In genomic region chr7:49778904-49779615, GRCm38 (mm10) we compare ENCODE assay signal across 8 mouse cellular contexts. TPM values are rescaled to one million over a fixed set of nuclear protein-coding genes. Genes with fewer than 3 reads are reported as not detected.
DNase-seq lines count a peak whose midpoint lies in the region; ATAC-seq and TF ChIP-seq lines count a peak whose summit lies in the region.

No protein-coding gene starts in this region.

- H3K4me2 ChIP-seq in hindbrain, embryonic 11.5 days (replicated peaks; ENCODE audit: low read depth, low read length) = peak overlapping the region; percentile 90
- peak overlapping the region; percentile 87 for H3K4me2 ChIP-seq in liver, embryonic 11.5 days
- H3K4me2 ChIP-seq in neural tube, embryonic 15.5 days = peak overlapping the region; percentile 76

- peak; percentile 29 for DNase-seq in thymus, adult 2 months
- no peak for DNase-seq in thymus, postnatal 0 days (ENCODE audit: low spot score)
- DNase-seq in hindbrain, embryonic 11.5 days (ENCODE audit: low spot score) = no peak
- DNase-seq in liver, embryonic 11.5 days (ENCODE audit: low spot score) = no peak
- no peak for DNase-seq in adrenal gland, adult (ENCODE audit: inconsistent age in 2 of 2, low spot score in 1 of 2)

- H3K4me1 ChIP-seq in erythroblast, embryonic 14.5 days (ENCODE audit: control insufficient read depth) = peaks cover 31% of the 10 kb centered on the region
- H3K4me1 ChIP-seq in thymus, adult 2 months (replicated peaks; ENCODE audit: control insufficient read depth, insufficient read depth, low read length) = peaks cover 5% of the 10 kb centered on the region
- no peaks in the 10 kb centered on the region for H3K4me1 ChIP-seq in hindbrain, embryonic 11.5 days (replicated peaks; ENCODE audit: control insufficient read depth, insufficient read depth, low read length)
- peaks cover 13% of the 10 kb centered on the region for H3K4me1 ChIP-seq in liver, embryonic 11.5 days (replicated peaks; ENCODE audit: control insufficient read depth, insufficient read depth, low read length)
- peaks cover 18% of the 10 kb centered on the region for H3K4me1 ChIP-seq in neural tube, embryonic 15.5 days

- ATAC-seq in erythroblast, adult 5-6 weeks (replicated peaks; ENCODE audit: low FRiP score, poor library complexity, severe bottlenecking) = no peak
- ATAC-seq in hindbrain, embryonic 11.5 days (ENCODE audit: low FRiP score) = 0 out of 2 replicates have a peak, but pooled peaks have one; percentile 2
- no peak for ATAC-seq in liver, embryonic 11.5 days (replicated peaks; ENCODE audit: low FRiP score)
- ATAC-seq in neural tube, embryonic 15.5 days (ENCODE audit: low FRiP score) = peak; percentile 30

- H3K9ac ChIP-seq in hindbrain, embryonic 11.5 days (ENCODE audit: low read depth, low read length) = peak overlapping the region; percentile 68
- H3K9ac ChIP-seq in liver, embryonic 11.5 days (ENCODE audit: low read depth, low read length) = peak overlapping the region; percentile 98
- peak overlapping the region; percentile 67 for H3K9ac ChIP-seq in neural tube, embryonic 15.5 days (replicated peaks)

- peak overlapping the region; percentile 85 for H3K4me3 ChIP-seq in erythroblast, embryonic 14.5 days (replicated peaks)
- peak overlapping the region; percentile 69; the same call in 1 of the 2 replicates for H3K4me3 ChIP-seq in thymus, adult 2 months (ENCODE audit: control insufficient read depth, insufficient read depth, low read length)
- peak overlapping the region; percentile 76 for H3K4me3 ChIP-seq in hindbrain, embryonic 11.5 days (ENCODE audit: low read depth, low read length)
- peak overlapping the region; percentile 78 for H3K4me3 ChIP-seq in liver, embryonic 11.5 days (ENCODE audit: low read depth, low read length)
- peak overlapping the region; percentile 69 for H3K4me3 ChIP-seq in neural tube, embryonic 15.5 days (replicated peaks)

- H3K9me3 ChIP-seq in erythroblast, embryonic 14.5 days (ENCODE audit: control insufficient read depth, low read length) = no peaks in the 10 kb centered on the region
- H3K9me3 ChIP-seq in hindbrain, embryonic 11.5 days (ENCODE audit: control insufficient read depth, low read length) = no peaks in the 10 kb centered on the region
- no peaks in the 10 kb centered on the region for H3K9me3 ChIP-seq in liver, embryonic 11.5 days (ENCODE audit: control insufficient read depth, low read length)
- H3K9me3 ChIP-seq in neural tube, embryonic 15.5 days (replicated peaks) = no peaks in the 10 kb centered on the region

- H3K27ac ChIP-seq in thymus, adult 2 months (ENCODE audit: control insufficient read depth, insufficient read depth, low read length) = no peak overlapping the region
- no peak overlapping the region for H3K27ac ChIP-seq in hindbrain, embryonic 11.5 days (ENCODE audit: low read depth, low read length)
- no peak overlapping the region for H3K27ac ChIP-seq in liver, embryonic 11.5 days (ENCODE audit: low read depth, low read length)
- peak overlapping the region; percentile 91 for H3K27ac ChIP-seq in neural tube, embryonic 15.5 days (replicated peaks)

- 55% methylated on average over 12 of the region's 12 CpGs for WGBS in thymus, adult 2 months
- 76% methylated on average over 12 of the region's 12 CpGs for WGBS in hindbrain, embryonic 11.5 days
- 68% methylated on average over 12 of the region's 12 CpGs for WGBS in liver, embryonic 11.5 days
- WGBS in neural tube, embryonic 15.5 days = 59% methylated on average over 12 of the region's 12 CpGs

- no peak for TF ChIP-seq POLR2A in thymus, adult 2 months (IDR thresholded peaks at IDR 0.05; ENCODE audit: control insufficient read depth, extremely low read depth, insufficient read depth, low read length, poor library complexity)

- peaks cover 59% of the 10 kb centered on the region for H3K36me3 ChIP-seq in erythroblast, embryonic 14.5 days (ENCODE audit: control insufficient read depth)
- H3K36me3 ChIP-seq in thymus, adult 2 months (ENCODE audit: control insufficient read depth, insufficient read depth, low read length) = no peaks in the 10 kb centered on the region
- no peaks in the 10 kb centered on the region for H3K36me3 ChIP-seq in hindbrain, embryonic 11.5 days (ENCODE audit: control insufficient read depth, insufficient read depth, low read length)
- peaks cover 7% of the 10 kb centered on the region for H3K36me3 ChIP-seq in liver, embryonic 11.5 days (ENCODE audit: control insufficient read depth, insufficient read depth, low read length)
- peaks cover 11% of the 10 kb centered on the region; the same call in 1 of the 2 replicates for H3K36me3 ChIP-seq in neural tube, embryonic 15.5 days

- TF ChIP-seq CTCF in thymus, adult 2 months (IDR thresholded peaks at IDR 0.05; ENCODE audit: borderline replicate concordance, control insufficient read depth, extremely low read depth, insufficient read depth, low read length, poor library complexity) = no peak

- H3K27me3 ChIP-seq in erythroblast, embryonic 14.5 days (ENCODE audit: control insufficient read depth) = no peaks in the 10 kb centered on the region
- no peaks in the 10 kb centered on the region for H3K27me3 ChIP-seq in thymus, adult 2 months (ENCODE audit: control insufficient read depth, insufficient read depth, low read length)
- H3K27me3 ChIP-seq in hindbrain, embryonic 11.5 days (ENCODE audit: control insufficient read depth, insufficient read depth, low read length) = no peaks in the 10 kb centered on the region
- no peaks in the 10 kb centered on the region for H3K27me3 ChIP-seq in liver, embryonic 11.5 days (replicated peaks; ENCODE audit: control insufficient read depth, insufficient read depth, low read length)
- H3K27me3 ChIP-seq in neural tube, embryonic 15.5 days (replicated peaks) = no peaks in the 10 kb centered on the region

RNA-seq across cellular contexts. Expression of gene Prmt3, which starts 0.9 kb away (rescaled TPM):
- 0.61 and 1.6 TPM in 2 replicates for polyA plus RNA-seq in erythroblast, embryonic 14.5 days (2012)
- total RNA-seq in erythroblast, adult 5-6 weeks (2015; ENCODE audit: low replicate concordance) = 10.2 and 17.3 TPM in 2 replicates
- 11.6 and 21.5 TPM in 2 replicates for total RNA-seq in erythroblast, adult 5-6 weeks (2017; ENCODE audit: low replicate concordance)
- 35.0 and 62.8 TPM in 2 replicates for polyA plus RNA-seq in thymus, adult 2 months (2012; rRNA removed)
- 51.0 and 51.7 TPM in 2 replicates for polyA plus RNA-seq in thymus, postnatal 0 days (2015; fragmentation: Nextera tagmentation; extraction: Ambion mirVana)
- polyA plus RNA-seq in hindbrain, embryonic 11.5 days (2014; fragmentation: Nextera tagmentation; extraction: Ambion mirVana) = 53.5 and 56.8 TPM in 2 replicates
- polyA plus RNA-seq in liver, embryonic 11.5 days (2014; fragmentation: Nextera tagmentation; extraction: Ambion mirVana) = 65.0 and 71.6 TPM in 2 replicates
- polyA plus RNA-seq in neural tube, embryonic 15.5 days (2015; fragmentation: Nextera tagmentation; extraction: Ambion mirVana) = 47.7 and 50.7 TPM in 2 replicates

RNA-seq across cellular contexts. Expression of gene Htatip2, which starts 20.1 kb away (rescaled TPM):
- polyA plus RNA-seq in erythroblast, embryonic 14.5 days (2012) = 1.3 and 1.5 TPM in 2 replicates
- 37.2 and 48.2 TPM in 2 replicates for total RNA-seq in erythroblast, adult 5-6 weeks (2015; ENCODE audit: low replicate concordance)
- total RNA-seq in erythroblast, adult 5-6 weeks (2017; ENCODE audit: low replicate concordance) = 40.9 and 85.6 TPM in 2 replicates
- 10.6 and 11.9 TPM in 2 replicates for polyA plus RNA-seq in thymus, adult 2 months (2012; rRNA removed)
- 35.2 and 37.9 TPM in 2 replicates for polyA plus RNA-seq in thymus, postnatal 0 days (2015; fragmentation: Nextera tagmentation; extraction: Ambion mirVana)
- 3.3 and 4.4 TPM in 2 replicates for polyA plus RNA-seq in hindbrain, embryonic 11.5 days (2014; fragmentation: Nextera tagmentation; extraction: Ambion mirVana)
- 26.1 and 30.1 TPM in 2 replicates for polyA plus RNA-seq in liver, embryonic 11.5 days (2014; fragmentation: Nextera tagmentation; extraction: Ambion mirVana)
- polyA plus RNA-seq in neural tube, embryonic 15.5 days (2015; fragmentation: Nextera tagmentation; extraction: Ambion mirVana) = 5.1 and 9.0 TPM in 2 replicates

Comparison
In these comparisons a context has a peak if more than half of its experiments do, and no peak if none do; other contexts are left out.
1. ATAC-seq: peak in hindbrain, embryonic 11.5 days (single experiment) and neural tube, embryonic 15.5 days (single experiment); none in erythroblast, adult 5-6 weeks (single experiment) and liver, embryonic 11.5 days (single experiment).
2. RNA of gene Prmt3, which starts 0.9 kb away (polyA plus RNA-seq): 65.0 to 71.6 TPM in liver, embryonic 11.5 days, 53.5 to 56.8 TPM in hindbrain, embryonic 11.5 days, 51.0 to 51.7 TPM in thymus, postnatal 0 days, 47.7 to 50.7 TPM in neural tube, embryonic 15.5 days and 35.0 to 62.8 TPM in thymus, adult 2 months; 0.61 to 1.6 TPM in erythroblast, embryonic 14.5 days; every median in the first group is over 10 times any median in the second.
3. Peak in every context shown above with its lines, with median percentiles within 50 percentile points of each other: H3K4me3 ChIP-seq, H3K4me2 ChIP-seq and H3K9ac ChIP-seq.